Mouse (Mus musculus): ENCODE measurements around the gene Mpeg1. TPM values are rescaled to one million over a fixed set of nuclear protein-coding genes. Genes with fewer than 3 reads are reported as not detected.

Mpeg1 gene
- polyA plus RNA-seq, 1 experiment from 2014 or later: 0.39 TPM

GRCm38 (mm10) chr19:12466204-12466603 is 5.6 kb downstream of the Mpeg1 start:
- 20% methylated on average over 7 of the region's 7 CpGs for WGBS
- ATAC-seq (ENCODE audit: extremely low read depth, insufficient number of reproducible peaks, low FRiP score, low TSS enrichment): no peak
- H3K4me1 ChIP-seq: peaks cover 19% of the 10 kb centered on the region
- no peak overlapping the region for H3K27ac ChIP-seq (replicated peaks)
- no peak overlapping the region for H3K4me3 ChIP-seq
- no peaks in the 10 kb centered on the region for H3K9me3 ChIP-seq
- H3K36me3 ChIP-seq: no peaks in the 10 kb centered on the region
- no peaks in the 10 kb centered on the region for H3K27me3 ChIP-seq (replicated peaks)
- no peak overlapping the region for H3K4me2 ChIP-seq
- no peak overlapping the region for H3K9ac ChIP-seq

GRCm38 (mm10) chr19:12467436-12467835 is 6.9 kb downstream of the Mpeg1 start:
- Histone ChIP-seq H3K36me3 (no peaks in the 10 kb centered on the region), H3K4me2 (no peak overlapping the region), H3K9me3 (no peaks in the 10 kb centered on the region), H3K4me1 (peaks cover 23% of the 10 kb centered on the region), H3K27ac (replicated peaks) (no peak overlapping the region), H3K4me3 (no peak overlapping the region), H3K9ac (no peak overlapping the region), H3K27me3 (replicated peaks) (no peaks in the 10 kb centered on the region)
- ATAC-seq (ENCODE audit: extremely low read depth, insufficient number of reproducible peaks, low FRiP score, low TSS enrichment): no peak
- 76% methylated on average over 5 of the region's 5 CpGs for WGBS

- WGBS: 45% methylated on average over 3 of the region's 3 CpGs
- H3K9ac ChIP-seq: no peak overlapping the region
- H3K27ac ChIP-seq (replicated peaks): no peak overlapping the region
- no peak overlapping the region for H3K4me2 ChIP-seq
- no peaks in the 10 kb centered on the region for H3K9me3 ChIP-seq
- peaks cover 16% of the 10 kb centered on the region for H3K4me1 ChIP-seq
- no peak for ATAC-seq (ENCODE audit: extremely low read depth, insufficient number of reproducible peaks, low FRiP score, low TSS enrichment)
- no peaks in the 10 kb centered on the region for H3K27me3 ChIP-seq (replicated peaks)
- H3K4me3 ChIP-seq: no peak overlapping the region
- no peaks in the 10 kb centered on the region for H3K36me3 ChIP-seq
Observed at GRCm38 (mm10) chr19:12471866-12472265, 11.3 kb downstream of the Mpeg1 start.

- no peak for ATAC-seq (ENCODE audit: extremely low read depth, insufficient number of reproducible peaks, low FRiP score, low TSS enrichment)
- no peaks in the 10 kb centered on the region for H3K27me3 ChIP-seq (replicated peaks)
- no peak overlapping the region for H3K9ac ChIP-seq
- H3K9me3 ChIP-seq: no peaks in the 10 kb centered on the region
- no peak overlapping the region for H3K4me2 ChIP-seq
- WGBS: 63% methylated on average over 5 of the region's 5 CpGs
- no peaks in the 10 kb centered on the region for H3K36me3 ChIP-seq
- no peak overlapping the region for H3K27ac ChIP-seq (replicated peaks)
- H3K4me1 ChIP-seq: peaks cover 20% of the 10 kb centered on the region
- no peak overlapping the region for H3K4me3 ChIP-seq
Observed at GRCm38 (mm10) chr19:12472381-12472976, 11.9 kb downstream of the Mpeg1 start.

DNA sequence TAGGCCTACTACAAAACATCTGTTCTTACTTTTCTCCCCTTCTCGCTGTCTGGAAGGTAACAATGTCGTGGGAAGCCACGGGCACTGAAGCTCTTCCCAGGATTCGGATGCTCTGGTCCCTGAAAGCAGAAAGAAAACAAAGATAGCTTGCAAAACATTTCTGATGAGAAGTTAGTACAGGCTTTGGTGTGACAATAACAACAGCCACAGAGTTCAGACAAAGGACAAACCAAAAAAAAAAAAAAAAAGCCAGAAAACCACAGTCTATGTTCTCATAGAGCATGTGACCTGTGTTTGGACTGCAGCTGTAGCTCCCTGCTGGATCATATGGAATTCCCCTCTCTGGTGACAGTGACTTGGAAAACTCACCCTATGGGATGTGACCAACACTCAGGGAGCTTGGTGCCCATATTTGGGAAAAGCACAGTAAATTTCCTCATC is 12.6 kb downstream of the Mpeg1 start:
- H3K9me3 ChIP-seq: no peaks in the 10 kb centered on the region
- no peak overlapping the region for H3K27ac ChIP-seq (replicated peaks)
- no peaks in the 10 kb centered on the region for H3K36me3 ChIP-seq
- ATAC-seq (ENCODE audit: extremely low read depth, insufficient number of reproducible peaks, low FRiP score, low TSS enrichment): no peak
- no peak overlapping the region for H3K9ac ChIP-seq
- 61% methylated on average over 4 of the region's 4 CpGs for WGBS
- no peak overlapping the region for H3K4me2 ChIP-seq
- H3K27me3 ChIP-seq (replicated peaks): no peaks in the 10 kb centered on the region
- no peak overlapping the region for H3K4me3 ChIP-seq
- peaks cover 20% of the 10 kb centered on the region for H3K4me1 ChIP-seq

DNA sequence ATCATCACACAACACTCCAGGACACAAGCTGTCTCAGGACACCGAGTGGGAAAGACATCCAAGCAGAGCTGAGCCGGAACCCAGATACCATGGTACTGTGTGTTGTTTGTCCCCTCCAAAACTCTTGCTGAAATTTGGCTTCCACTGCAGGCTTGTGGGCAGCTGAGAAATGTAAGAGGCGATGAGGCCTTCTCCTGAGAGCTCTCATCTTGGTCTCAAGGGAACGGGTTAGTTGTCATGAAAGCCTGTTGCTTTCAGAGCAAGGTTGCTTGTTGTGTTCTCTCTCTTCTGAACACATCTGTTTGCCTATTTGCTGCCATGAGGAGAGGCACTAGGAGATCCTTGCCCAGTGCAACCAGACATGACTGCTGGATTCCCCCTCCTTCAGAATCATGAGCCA is 13.4 kb downstream of the Mpeg1 start:
- no peak for ATAC-seq (ENCODE audit: extremely low read depth, insufficient number of reproducible peaks, low FRiP score, low TSS enrichment)
- no peaks in the 10 kb centered on the region for H3K36me3 ChIP-seq
- peaks cover 20% of the 10 kb centered on the region for H3K4me1 ChIP-seq
- no peak overlapping the region for H3K4me3 ChIP-seq
- H3K4me2 ChIP-seq: no peak overlapping the region
- H3K27ac ChIP-seq (replicated peaks): no peak overlapping the region
- H3K9ac ChIP-seq: no peak overlapping the region
- H3K9me3 ChIP-seq: no peaks in the 10 kb centered on the region
- H3K27me3 ChIP-seq (replicated peaks): no peaks in the 10 kb centered on the region
- 78% methylated on average over 4 of the region's 4 CpGs for WGBS

GRCm38 (mm10) chr19:12475380-12476250 is 15.0 kb downstream of the Mpeg1 start:
- Histone ChIP-seq H3K4me1 (peaks cover 20% of the 10 kb centered on the region), H3K9me3 (no peaks in the 10 kb centered on the region), H3K4me3 (no peak overlapping the region), H3K27me3 (replicated peaks) (no peaks in the 10 kb centered on the region), H3K27ac (replicated peaks) (peak overlapping the region; percentile 50), H3K36me3 (no peaks in the 10 kb centered on the region), H3K9ac (no peak overlapping the region), H3K4me2 (peak overlapping the region; percentile 18; the same call in 1 of the 2 replicates)
- ATAC-seq (ENCODE audit: extremely low read depth, insufficient number of reproducible peaks, low FRiP score, low TSS enrichment): peak; percentile 82
- WGBS: 48% methylated on average over 15 of the region's 15 CpGs

DNA sequence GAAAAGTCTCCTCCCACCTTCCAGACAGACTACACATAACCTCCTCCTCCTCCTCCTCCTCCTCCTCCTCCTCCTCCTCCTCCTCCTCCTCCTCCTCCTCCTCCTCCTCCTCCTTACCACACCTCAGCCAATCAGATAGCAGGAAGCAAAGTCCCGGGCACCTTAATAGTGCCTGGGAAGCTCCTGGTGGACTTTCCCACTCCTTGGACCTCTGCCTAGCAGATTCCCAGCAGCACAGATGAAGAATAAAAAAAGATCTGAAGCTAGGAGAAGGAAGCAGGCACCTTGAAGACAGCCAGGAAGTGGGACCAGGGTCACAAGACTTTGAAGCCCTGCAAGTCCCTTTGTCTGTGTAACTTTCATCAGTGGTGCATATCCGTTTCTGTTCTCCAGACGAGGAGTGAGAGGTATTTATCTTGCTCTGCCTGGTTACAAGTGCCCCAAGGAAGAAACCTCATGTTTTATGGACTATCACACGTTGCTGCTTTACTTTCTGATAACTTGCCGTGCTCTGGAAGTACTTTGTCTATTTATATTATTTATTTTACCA is 16.2 kb downstream of the Mpeg1 start:
- Histone ChIP-seq H3K9me3 (no peaks in the 10 kb centered on the region), H3K4me3 (no peak overlapping the region), H3K27me3 (replicated peaks) (no peaks in the 10 kb centered on the region), H3K4me1 (peaks cover 18% of the 10 kb centered on the region), H3K9ac (no peak overlapping the region), H3K27ac (replicated peaks) (no peak overlapping the region), H3K36me3 (no peaks in the 10 kb centered on the region), H3K4me2 (no peak overlapping the region)
- no peak for ATAC-seq (ENCODE audit: extremely low read depth, insufficient number of reproducible peaks, low FRiP score, low TSS enrichment)
- WGBS: 26% methylated on average over 5 of the region's 5 CpGs

DNA sequence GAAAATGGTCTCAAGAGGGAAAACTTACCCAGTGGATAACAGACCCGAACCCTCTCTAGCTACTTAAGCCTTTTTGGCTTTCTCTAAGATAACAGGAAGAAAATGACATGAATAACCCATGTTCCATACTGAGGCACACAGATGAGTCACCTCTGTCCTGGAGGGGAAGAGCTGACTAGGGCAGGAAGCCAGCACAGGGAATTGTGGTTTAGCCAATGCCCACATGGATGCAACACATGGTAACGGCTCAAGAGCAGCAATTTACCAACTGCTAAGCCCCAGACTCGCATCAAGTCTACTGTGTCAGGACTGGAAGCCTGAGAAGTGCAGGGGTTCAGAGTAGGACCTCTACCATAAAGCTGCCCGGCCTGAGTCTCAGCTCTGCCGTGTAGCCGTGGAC is 17.8 kb downstream of the Mpeg1 start:
- no peak overlapping the region for H3K9ac ChIP-seq
- 0 out of 2 replicates have a peak, but pooled peaks cover 2% of the 10 kb centered on the region for H3K36me3 ChIP-seq
- 78% methylated on average over 6 of the region's 6 CpGs for WGBS
- H3K9me3 ChIP-seq: no peaks in the 10 kb centered on the region
- H3K4me1 ChIP-seq: peaks cover 14% of the 10 kb centered on the region
- ATAC-seq (ENCODE audit: extremely low read depth, insufficient number of reproducible peaks, low FRiP score, low TSS enrichment): no peak
- no peak overlapping the region for H3K4me2 ChIP-seq
- H3K27ac ChIP-seq (replicated peaks): no peak overlapping the region
- no peaks in the 10 kb centered on the region for H3K27me3 ChIP-seq (replicated peaks)
- H3K4me3 ChIP-seq: no peak overlapping the region

- WGBS: 37% methylated on average over 4 of the region's 4 CpGs
Observed at GRCm38 (mm10) chr19:12483782-12484181, 23.2 kb downstream of the Mpeg1 start.

DNA sequence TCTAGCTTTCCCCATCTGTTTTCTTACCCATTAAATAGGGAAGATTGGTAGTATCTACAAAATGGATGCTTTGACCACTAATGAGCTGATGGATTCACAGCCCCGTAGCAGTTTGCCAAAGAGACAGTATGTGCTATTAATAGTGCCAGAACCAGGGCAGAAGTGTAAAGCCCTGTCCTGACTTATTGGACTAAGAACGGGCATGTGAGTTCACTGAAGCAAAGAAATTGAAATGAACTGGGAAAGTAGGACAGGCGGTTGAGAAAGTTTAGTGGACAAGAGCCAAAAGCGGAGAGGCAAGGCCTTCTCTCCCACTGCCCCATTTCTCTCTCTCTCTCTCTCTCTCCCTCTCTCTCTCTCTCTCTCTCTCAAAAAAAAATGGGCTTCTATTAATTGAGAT is 23.6 kb downstream of the Mpeg1 start:
- Histone ChIP-seq H3K27ac (replicated peaks) (peak overlapping the region; percentile 29; the same call in 1 of the 2 replicates), H3K9me3 (no peaks in the 10 kb centered on the region), H3K4me3 (no peak overlapping the region), H3K27me3 (replicated peaks) (no peaks in the 10 kb centered on the region), H3K9ac (no peak overlapping the region), H3K4me1 (peaks cover 31% of the 10 kb centered on the region), H3K4me2 (no peak overlapping the region), H3K36me3 (0 out of 2 replicates have a peak, but pooled peaks cover 2% of the 10 kb centered on the region)
- 62% methylated on average over 4 of the region's 4 CpGs for WGBS
- no peak for ATAC-seq (ENCODE audit: extremely low read depth, insufficient number of reproducible peaks, low FRiP score, low TSS enrichment)

More at GRCm38 (mm10) chr19:12483782-12484181, 23.2 kb downstream of the Mpeg1 start:
- H3K4me3 ChIP-seq: no peak overlapping the region
- peak overlapping the region; percentile 29; the same call in 1 of the 2 replicates for H3K27ac ChIP-seq (replicated peaks)
- H3K4me2 ChIP-seq: no peak overlapping the region
- H3K9ac ChIP-seq: no peak overlapping the region
- H3K4me1 ChIP-seq: peaks cover 28% of the 10 kb centered on the region
- no peak for ATAC-seq (ENCODE audit: extremely low read depth, insufficient number of reproducible peaks, low FRiP score, low TSS enrichment)
- no peaks in the 10 kb centered on the region for H3K27me3 ChIP-seq (replicated peaks)
- 0 out of 2 replicates have a peak, but pooled peaks cover 2% of the 10 kb centered on the region for H3K36me3 ChIP-seq
- no peaks in the 10 kb centered on the region for H3K9me3 ChIP-seq
